Mouse (Mus musculus) lung, postnatal 25 days (tissue): ENCODE measurements around the gene Slc25a29.

ENCODE experiments used
- DNase-seq: peaks from one replicate; pipeline ENCODE4 v3.0.0; 2022; ENCODE audit warnings: low spot score

Slc25a29 gene

DNA sequence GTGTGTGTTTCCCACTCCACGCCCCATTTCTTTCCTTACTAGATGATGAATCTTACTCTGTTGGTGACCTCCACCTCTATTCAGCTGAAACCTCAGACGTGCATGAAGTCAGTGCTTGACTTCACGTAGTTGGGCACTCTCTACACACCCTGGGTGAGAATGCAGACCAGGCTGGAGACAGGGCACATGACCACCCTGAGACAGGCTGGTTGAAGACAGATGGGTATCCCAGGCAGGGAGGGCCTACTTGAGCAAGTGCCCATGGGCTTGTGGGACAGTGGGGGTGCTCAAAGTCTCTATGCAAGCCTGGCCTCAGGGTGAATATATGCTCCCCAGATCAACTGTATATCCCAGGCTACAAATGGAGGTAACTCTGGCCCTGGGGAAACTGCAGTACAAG lies 1.3 kb downstream of the Slc25a29 start:
- DNase-seq: no peak

DNA sequence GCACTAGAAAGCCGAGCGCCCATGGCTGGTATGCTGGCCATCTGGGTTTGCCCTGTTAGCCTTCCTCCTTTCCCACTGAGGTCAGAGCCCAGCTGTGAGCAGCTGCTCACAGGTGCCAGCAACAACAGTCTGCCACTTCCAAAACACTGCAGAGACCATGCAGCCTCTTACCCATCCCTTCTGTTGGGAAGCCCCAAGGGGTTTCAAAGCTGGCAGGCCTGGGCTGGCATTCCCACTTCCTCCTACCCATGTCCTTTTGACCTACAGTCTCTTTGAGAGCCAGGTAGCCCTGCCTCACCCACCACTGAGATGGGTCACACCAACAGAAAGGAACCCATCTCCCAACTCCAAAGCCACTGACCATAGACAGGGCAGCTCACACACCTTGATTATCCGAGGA lies 2.3 kb downstream of the Slc25a29 start:
- DNase-seq: no peak

DNA sequence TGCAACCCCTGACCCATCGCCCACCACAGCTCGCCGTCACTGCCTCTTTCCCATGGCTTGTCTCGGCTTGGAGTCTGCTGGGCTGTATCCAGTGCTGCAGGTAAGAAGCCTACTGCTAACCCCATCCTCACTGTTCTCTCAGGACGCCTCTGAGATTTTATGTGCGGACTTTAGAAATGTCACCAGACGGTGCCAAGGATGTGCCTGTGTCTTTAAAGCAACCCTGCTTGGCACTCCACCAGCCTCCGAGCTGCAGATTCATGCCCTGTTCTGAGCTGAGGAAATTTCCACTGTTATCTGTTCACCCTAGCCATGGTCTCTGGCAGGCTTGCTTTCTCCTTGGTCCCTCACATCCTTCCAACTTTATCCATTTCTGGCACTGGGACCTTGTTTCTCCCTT lies 2.8 kb downstream of the Slc25a29 start:
- DNase-seq: no peak

DNA sequence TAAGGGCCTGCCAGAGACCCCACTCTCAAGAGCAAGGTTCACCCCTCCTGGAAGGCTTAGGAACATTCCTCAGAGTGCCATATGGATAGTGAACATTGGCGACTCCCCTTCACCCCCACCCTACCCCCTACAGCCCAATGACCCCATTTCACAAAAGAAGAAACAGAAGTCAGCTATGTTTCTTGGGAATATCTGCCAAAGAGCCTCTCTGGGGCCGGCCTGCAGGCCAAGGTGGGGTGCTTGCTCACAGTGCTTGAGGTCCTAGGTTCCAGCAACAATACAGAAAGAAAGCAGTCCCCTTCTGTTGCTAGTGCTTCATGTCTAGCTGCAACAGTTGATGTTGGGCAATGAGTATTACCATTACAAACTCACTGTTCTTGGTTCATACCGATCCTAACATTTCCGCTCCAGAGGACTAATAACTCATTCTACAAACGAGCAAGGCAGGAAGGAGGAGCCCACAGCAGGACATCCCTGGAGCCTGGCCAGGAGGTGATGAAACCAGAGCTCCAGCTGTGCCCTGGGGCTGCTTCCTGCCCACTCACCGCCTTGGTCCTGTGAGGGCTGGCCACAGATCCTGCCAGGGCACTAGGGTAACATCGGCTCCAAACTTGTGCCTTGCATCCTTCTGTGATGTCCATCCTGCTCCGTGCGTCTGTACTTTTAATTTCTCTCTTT lies 3.6 kb downstream of the Slc25a29 start:
- DNase-seq: peak; percentile 78

DNA sequence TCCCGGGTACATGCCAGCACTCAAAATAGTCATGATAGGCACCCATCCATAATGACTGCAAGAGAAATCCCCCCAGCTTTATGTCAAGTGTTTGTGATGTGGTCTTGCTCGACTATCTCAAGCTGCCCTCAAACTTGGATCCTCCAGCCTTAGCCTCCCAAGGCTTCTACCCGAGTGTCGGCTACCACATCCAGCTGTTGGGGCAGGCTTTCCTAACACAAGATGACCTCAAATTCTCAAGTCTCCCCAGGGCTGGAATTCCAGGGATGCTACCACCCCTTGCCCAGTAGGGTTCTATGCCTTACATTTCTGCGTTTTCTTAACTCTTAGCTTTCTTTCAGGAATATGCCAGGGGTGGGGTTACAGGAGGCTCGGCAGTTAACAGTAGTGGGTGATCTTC lies 5.3 kb downstream of the Slc25a29 start:
- DNase-seq: no peak

DNA sequence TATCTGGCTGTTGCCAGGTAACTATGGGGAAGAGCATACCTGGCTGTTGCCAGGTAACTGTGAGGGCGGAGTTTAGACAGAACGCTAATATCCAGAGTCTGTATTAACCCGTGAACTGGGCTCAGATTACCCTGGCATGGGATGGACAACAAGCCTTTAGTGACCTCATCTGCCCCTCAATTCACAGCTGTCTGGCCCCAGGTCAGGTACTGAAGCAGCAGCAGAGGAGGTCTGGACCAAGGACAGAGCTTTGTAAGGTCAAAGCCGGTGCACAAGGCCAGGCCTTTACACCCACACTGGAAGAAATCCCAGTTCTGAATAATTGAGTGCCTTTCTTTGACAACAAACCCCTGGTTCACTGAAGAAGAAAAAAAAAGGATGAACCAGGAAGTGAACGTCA lies 6.0 kb downstream of the Slc25a29 start:
- no peak for DNase-seq

DNA sequence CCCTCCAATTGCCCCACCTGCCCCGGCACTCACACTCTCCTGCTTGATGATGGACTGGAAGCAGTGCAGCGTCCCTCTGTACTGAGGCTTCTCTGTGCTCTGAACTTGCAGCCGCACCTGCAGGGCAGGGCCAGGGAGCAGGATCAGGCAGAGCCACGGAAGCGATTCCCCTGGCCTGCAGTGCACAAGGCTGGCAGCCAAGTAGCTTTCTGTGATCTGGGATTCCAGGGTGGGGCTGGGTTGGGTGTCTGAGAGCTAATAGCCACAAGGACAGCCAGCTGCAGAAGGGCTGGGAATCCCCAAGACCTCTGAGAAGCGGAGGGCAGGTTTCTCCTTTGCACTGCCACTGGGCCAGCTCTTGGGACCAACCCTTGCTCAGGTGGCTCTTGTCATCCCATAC lies 8.0 kb downstream of the Slc25a29 start:
- DNase-seq: no peak

DNA sequence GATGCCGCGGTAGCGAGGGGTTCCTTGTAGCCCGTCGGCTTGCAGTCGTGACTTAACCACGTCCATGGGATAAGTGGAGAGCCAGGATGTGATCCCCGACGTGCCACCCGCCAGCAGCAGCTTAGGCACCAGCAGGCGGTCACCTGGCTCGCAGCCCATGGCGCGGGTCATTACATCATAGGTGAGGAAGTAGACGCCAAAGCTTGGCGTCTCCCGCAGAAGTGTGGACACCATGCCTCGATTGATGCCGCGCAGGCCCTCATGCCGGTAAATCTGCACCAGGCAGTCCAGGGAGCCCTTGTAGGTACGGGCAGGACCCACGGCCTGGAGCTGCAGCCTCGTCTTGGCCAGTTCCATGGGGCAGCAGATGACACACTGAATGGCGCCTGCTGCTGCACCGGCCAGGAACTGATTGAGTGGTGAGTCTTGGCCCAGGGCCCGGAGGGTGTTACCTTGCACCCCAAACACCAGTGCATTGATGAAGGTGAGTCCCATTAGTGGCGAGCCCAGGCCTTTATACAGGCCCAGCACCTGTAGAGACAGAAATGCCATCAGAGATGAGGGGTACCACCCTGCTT lies 8.6 kb downstream of the Slc25a29 start:
- DNase-seq: no peak

DNA sequence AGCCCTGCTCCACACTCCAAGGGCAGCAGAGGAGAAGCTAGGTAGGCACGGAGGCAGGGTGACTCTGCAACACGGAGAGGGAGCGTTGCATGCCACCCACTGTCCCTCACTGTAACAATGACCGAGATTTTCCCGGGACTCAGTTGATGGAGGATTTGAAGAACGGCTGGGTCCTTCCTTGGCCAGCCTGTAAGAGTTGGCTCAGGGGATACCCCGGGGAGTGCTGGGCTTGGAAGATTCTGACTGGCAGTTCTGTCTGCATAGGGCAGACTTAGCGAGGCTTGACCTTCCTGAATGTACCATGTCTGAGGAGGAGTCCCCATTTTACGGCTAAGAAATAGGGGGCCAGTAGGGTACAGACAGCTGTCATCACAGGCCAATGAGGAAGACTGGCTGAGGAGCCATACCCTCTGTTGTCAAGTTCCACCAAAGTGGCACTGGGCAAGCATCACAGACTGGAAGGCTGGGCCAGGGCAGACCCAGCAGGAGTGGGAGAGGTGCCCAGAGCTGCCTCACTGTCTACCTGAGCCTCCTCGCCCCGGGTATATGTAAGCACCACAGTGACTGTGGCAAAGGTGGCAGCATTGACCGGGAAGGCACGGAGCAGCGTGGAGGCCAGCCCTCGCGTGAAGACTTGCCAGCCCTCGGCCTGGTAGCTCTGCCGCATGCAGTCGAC lies 9.3 kb downstream of the Slc25a29 start:
- no peak for DNase-seq

DNA sequence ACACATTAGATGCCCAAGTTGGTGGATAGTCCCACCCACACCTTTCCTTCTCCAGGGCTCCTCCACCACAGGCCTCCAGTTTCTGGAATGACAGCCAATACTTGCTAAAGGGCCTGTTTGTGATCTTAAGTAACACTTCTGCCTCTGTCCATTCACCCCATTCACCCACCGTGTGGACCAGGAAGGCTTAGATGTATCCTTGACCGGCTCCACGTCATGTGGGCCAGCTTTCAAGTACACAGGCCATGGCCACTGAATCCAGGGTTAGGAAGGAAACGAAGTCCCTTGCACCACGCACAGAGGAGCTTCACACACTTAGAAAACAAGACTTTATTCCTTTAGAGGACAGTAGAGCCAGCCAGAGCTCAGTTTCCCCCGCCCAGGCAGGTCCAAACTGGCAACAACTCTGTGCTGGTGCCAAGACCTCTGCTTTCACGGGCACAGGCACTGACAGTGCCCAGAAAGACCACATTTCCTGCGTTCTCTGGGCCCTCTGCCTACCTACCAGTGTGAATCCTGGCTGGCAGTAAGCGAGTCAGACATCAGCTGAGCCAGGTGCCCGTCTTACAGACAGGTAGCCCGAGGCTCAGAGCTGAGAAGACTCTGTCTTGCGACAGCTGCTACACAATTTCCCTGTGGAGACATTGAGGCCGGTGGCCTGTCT lies 10.0 kb downstream of the Slc25a29 start:
- no peak for DNase-seq

DNA sequence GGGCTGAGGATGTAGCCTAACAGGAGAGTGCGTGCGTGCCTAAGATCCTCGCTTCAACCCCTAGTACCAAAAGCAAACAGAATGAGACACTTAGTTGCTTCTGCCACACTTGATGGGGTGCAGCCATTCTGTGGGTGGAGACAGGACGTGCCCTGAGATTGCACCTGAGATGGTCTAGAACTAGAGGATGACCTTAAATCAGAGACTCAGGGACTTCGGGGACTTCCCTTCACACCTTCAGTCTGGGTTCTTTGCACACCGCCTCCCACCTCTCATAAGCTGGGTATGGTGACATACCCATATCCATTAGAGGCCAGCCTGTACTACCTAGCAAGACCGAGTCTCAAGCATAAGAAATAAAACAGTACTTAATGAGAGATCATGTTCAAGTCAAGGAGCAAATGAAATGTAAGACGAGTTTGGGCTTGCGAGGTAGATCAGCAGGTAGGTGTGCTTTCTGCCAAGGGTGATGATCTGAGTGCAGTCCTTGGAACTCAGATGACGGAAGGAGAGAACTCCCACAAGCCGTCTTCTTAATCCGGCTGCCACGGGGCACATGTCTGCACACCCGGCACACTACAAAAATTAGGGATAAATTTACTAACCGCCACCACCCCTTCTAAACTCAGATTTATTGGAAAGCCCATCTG lies 11.3 kb downstream of the Slc25a29 start:
- DNase-seq: no peak

DNA sequence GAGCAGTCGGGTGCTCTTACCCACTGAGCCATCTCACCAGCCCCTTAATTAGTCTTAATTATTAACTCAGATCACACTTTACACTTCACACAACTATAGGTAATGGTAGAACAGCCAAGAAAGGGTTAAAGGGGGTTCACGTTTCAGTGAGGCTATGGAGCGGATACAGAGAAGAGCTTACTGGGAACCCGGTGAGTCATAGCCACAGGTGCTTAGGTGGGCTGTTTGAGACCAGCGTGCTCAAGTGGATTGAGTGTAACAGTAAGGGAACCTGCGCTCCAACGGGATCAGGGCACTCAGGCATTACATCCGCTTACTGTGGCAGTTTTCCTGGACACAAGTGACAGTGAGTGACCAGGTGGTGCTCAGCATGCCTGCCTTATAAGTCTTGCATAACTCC lies 12.6 kb downstream of the Slc25a29 start:
- DNase-seq: no peak

DNA sequence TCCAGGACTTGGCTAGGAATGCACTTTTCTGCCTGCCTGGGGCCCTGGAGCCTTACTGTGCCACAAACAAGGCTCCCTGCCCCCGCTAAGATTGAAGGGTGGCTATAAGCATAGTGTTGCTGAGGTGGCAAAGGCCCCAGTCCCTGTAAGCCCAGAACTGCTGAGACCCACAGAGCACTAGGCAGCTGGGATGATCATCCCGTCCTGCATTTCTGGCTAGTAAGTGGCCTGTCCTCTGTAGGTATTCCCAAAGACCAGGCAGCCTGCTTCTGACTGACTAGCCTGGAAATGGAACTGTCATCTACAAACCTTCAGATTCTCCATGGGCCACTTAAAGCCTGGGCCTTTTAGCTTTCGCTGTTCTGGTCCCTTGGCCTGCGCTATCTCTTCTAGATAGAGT lies 15.2 kb downstream of the Slc25a29 start:
- no peak for DNase-seq

DNA sequence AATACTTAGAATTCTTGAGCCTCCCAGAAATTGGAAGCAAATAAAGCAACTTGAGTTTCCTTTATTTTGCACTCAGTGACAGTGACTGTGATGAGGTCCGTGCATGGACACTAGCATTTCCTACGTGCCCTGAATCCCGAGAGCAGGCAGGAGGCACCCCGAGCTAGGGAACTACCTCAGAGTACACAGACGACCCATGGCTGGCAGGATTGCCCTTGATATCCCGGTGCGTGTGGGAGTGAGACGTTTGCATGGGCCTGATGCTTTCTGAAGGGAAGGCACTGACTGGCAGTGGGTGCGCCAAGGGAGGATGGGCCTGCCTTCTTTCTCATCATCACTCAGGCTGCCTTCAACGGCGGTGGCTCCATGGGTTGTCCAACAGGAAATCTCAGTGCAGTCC lies 19.1 kb downstream of the Slc25a29 start:
- DNase-seq: no peak

DNA sequence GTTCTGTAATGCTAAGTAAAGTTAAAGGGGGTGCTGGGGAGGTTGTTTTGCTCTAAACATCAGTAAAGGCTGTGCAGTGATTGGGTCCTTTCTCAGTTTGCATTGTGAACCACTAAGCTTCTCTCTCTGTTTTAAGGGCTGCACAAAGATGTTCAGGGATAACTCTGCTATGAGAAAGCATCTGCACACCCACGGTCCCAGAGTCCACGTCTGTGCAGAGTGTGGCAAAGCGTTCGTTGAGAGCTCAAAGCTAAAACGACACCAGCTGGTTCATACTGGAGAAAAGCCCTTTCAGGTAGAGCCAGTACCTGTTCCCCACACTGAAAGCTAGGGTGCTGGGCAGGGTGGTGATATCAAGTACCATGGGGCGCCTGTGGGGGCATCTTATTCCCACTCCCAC lies 21.2 kb downstream of the Slc25a29 start:
- no peak for DNase-seq

DNA sequence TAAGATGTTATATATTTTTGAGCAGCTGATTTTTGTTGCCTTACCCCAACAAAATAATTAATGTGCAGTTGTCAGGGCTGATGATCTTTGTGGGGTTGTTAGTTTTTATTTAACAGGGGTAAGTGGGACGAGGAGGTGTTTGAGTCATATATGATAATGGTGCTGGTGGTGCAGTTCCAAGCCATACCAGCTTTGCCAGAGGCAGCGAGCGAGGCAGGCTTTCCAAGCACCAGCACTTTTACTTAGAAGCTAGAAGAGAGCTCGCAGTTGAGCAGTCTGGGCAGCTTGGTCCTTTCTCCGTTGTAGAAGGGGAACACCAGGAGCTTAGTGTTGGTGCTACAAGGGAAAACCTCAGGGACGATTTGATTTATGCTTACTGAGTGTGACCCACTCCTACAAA lies 23.2 kb downstream of the Slc25a29 start:
- no peak for DNase-seq

DNA sequence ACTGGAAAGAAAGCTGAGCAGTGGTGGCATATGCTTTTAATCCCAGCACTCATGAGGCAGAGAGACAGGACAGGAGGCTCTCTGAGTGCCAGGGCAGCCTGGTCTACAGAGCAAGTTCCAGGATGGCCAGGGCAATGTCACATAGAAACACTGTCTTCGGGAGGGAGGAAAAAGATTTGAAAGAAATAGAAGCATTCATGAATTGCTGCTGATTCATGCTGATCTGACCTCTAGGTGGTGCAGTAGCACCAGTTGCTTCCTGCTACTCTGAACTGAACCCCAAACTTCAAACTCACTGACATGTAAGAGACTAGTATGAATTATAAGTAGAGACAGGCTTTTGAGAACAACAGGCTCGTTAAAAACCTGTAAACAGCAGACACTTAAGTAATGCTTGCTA lies 24.6 kb downstream of the Slc25a29 start:
- DNase-seq: peak; percentile 39

DNA sequence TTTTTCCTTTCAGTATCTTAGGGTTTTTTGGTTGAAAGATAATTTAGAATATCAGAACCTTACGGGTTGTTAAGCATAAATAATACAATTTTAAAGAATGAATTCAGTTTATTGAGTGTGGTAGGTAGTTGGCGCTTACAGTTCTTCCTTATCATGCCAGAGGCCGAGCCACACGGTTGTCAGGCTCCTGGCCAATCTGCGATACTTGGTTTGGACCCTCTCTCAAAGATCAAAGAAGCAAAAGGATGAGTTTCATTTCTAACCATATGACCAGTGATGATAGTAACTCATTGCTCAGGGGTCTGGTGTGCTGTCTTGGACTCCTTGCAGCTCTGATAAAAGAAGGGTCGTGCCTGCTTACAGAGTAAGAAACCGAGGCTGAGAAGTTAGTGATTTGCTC lies 25.4 kb downstream of the Slc25a29 start:
- no peak for DNase-seq

DNA sequence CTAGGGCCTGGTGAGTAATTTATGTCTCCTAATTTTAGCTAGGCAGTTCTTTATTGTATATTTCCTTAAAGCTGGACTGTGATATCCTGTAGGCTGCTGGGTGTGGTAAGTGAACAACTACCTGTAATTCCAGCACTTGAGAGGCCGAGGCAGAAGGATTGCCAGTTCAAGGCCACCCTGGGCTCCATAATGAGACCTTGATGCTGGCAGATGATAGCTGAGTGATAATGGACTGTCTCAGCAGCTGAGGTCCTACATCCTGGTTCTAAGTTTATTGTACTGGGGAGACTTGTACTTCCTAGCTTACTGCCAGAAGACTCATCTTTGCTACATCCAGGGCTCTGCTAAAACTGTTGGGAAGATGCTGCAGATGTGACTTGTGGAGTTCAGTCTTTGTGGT lies 25.9 kb downstream of the Slc25a29 start:
- DNase-seq: no peak

DNA sequence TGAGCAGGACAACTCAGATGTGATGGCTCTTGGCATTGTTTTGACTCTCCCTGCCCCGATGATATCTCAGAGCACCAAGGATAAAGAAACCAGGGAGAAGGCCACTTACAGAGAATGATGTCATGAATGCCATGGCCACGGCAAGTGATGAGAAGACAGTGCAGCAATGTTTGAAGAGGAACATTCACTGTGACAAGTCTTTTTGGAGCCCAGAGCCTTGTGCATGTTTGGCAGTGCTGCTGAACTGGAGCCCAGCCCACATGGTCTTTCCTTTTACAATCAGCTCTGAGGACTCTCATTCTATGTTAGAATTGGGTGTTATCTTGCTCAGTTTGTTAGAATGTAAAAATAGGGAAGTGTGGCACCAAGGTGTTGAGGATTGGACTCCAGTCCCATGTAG lies 27.2 kb downstream of the Slc25a29 start:
- DNase-seq: no peak

DNA sequence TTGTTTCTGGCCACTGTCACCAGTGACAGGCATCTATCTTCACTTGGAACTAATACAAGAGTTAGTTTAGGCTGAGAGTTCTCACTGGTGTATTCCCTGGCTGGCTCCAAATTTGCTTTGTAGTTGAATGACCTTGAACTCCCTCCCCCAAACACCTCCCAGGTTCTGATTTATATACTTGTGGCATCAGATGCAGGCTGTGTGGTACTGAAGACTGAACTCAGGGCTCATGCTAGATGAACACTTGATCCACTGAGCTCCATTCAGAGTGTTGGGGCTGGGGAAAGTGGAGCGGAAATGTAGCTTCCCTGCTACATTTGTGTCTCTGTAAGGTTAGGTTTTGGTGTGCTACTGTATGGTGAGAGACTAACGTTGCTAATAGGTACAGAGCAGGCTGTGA lies 31.3 kb downstream of the Slc25a29 start:
- DNase-seq: no peak

DNA sequence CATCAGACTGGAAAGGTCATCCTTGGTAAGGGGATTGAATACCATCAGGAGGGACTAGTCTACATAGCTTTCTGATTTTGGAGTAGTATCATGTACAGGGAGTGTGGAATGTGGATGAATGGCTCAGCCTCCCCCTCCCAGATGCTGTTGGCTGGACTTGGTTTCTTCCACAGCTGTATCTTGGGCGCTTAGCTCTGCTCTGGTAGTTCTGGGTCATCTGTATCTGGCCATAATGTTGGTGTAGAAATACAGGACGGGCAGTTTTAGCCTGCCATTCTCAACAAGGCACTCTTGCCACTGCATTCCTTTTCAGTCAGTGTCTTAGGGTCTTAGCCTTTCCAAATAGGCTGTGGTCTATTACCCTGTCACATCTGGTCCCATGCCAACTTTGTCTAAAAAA lies 34.1 kb downstream of the Slc25a29 start:
- DNase-seq: no peak
